Mouse (Mus musculus) testis, postnatal 14 days (tissue): ENCODE measurements around the gene Mb21d2.

Source experiments
- DNase-seq: peaks from one replicate; pipeline ENCODE4 v3.0.0; 2021; ENCODE audit warnings: low spot score

The Mb21d2 gene

GRCm38 (mm10) chr16:28863616-28864015 lies 65.9 kb downstream of the Mb21d2 start:
- DNase-seq = no peak

- DNase-seq = no peak
Observed at GRCm38 (mm10) chr16:28862093-28862492, 67.4 kb downstream of the Mb21d2 start.

- no peak for DNase-seq
Observed at GRCm38 (mm10) chr16:28859678-28860077, 69.8 kb downstream of the Mb21d2 start.

GRCm38 (mm10) chr16:28859009-28859288 lies 70.5 kb downstream of the Mb21d2 start:
- DNase-seq = no peak

- no peak for DNase-seq
Observed at GRCm38 (mm10) chr16:28858210-28859008, 71.1 kb downstream of the Mb21d2 start.

GRCm38 (mm10) chr16:28851409-28851821 lies 78.1 kb downstream of the Mb21d2 start:
- no peak for DNase-seq

GRCm38 (mm10) chr16:28850881-28851280 lies 78.6 kb downstream of the Mb21d2 start:
- DNase-seq = no peak

GRCm38 (mm10) chr16:28846123-28846522 lies 83.3 kb downstream of the Mb21d2 start:
- DNase-seq = no peak

- DNase-seq = no peak
Observed at GRCm38 (mm10) chr16:28845336-28845735, 84.1 kb downstream of the Mb21d2 start.

GRCm38 (mm10) chr16:28841102-28841501 lies 88.4 kb downstream of the Mb21d2 start:
- DNase-seq = no peak

- DNase-seq = peak; percentile 31
Observed at GRCm38 (mm10) chr16:28840075-28840974, 89.1 kb downstream of the Mb21d2 start.

GRCm38 (mm10) chr16:28839575-28839974 lies 89.9 kb downstream of the Mb21d2 start:
- DNase-seq = no peak

- no peak for DNase-seq
Observed at GRCm38 (mm10) chr16:28838016-28838415, 91.5 kb downstream of the Mb21d2 start.

- DNase-seq = no peak
Observed at GRCm38 (mm10) chr16:28832085-28832635, 97.3 kb downstream of the Mb21d2 start.

- DNase-seq = no peak
Observed at GRCm38 (mm10) chr16:28829263-28829955, 100.1 kb downstream of the Mb21d2 start.

GRCm38 (mm10) chr16:28824781-28825180 lies 104.7 kb downstream of the Mb21d2 start:
- DNase-seq = no peak

- DNase-seq = no peak
Observed at GRCm38 (mm10) chr16:28821774-28822173, 107.7 kb downstream of the Mb21d2 start.

GRCm38 (mm10) chr16:28818749-28819285 lies 110.7 kb downstream of the Mb21d2 start:
- DNase-seq = no peak

- no peak for DNase-seq
Observed at GRCm38 (mm10) chr16:28813290-28813689, 116.2 kb downstream of the Mb21d2 start.

GRCm38 (mm10) chr16:28809089-28809488 lies 120.4 kb downstream of the Mb21d2 start:
- DNase-seq = no peak

- DNase-seq = no peak
Observed at GRCm38 (mm10) chr16:28793115-28793514, 136.4 kb downstream of the Mb21d2 start.
